Mouse (Mus musculus) MN1 (cell line): ENCODE measurements around the gene Rac3.
"Not testable (repeated sequence)": the region's sequence is repeated elsewhere in the genome, so short reads cannot be mapped to it uniquely, and the experiment has no call there.

Source experiments
- DNase-seq: peaks from one replicate; pipeline ENCODE4 v3.0.0-alpha.2; 2016; ENCODE audit warnings: low spot score

Gene Rac3

GRCm38 (mm10) chr11:120721124-120722066 is at the start of gene Rac3:
Gene Rac3, plus strand, starts transcription at chr11:120721470.
- no peak for DNase-seq

GRCm38 (mm10) chr11:120672687-120673593 is 48.3 kb upstream of the Rac3 start, which contains the start of gene Aspscr1:
Gene Aspscr1, plus strand, starts transcription at chr11:120672973.
- peak; percentile 95 for DNase-seq

GRCm38 (mm10) chr11:120673594-120674122 is 47.6 kb upstream of the Rac3 start:
- no peak for DNase-seq

GRCm38 (mm10) chr11:120675875-120676274 is 45.4 kb upstream of the Rac3 start:
- not testable (repeated sequence) for DNase-seq

- no peak for DNase-seq
Observed at GRCm38 (mm10) chr11:120676951-120677350, 44.3 kb upstream of the Rac3 start.

- peak; percentile 69 for DNase-seq
Observed at GRCm38 (mm10) chr11:120679909-120680308, 41.4 kb upstream of the Rac3 start.

- no peak for DNase-seq
Observed at GRCm38 (mm10) chr11:120682683-120683082, 38.6 kb upstream of the Rac3 start.

GRCm38 (mm10) chr11:120683536-120683935 is 37.7 kb upstream of the Rac3 start:
- no peak for DNase-seq

- no peak for DNase-seq
Observed at GRCm38 (mm10) chr11:120684086-120684485, 37.2 kb upstream of the Rac3 start.

- DNase-seq, result no peak
Observed at GRCm38 (mm10) chr11:120684660-120685059, 36.6 kb upstream of the Rac3 start.

- DNase-seq, result no peak
Observed at GRCm38 (mm10) chr11:120686650-120687272, 34.5 kb upstream of the Rac3 start.

- no peak for DNase-seq
Observed at GRCm38 (mm10) chr11:120689365-120689764, 31.9 kb upstream of the Rac3 start.

GRCm38 (mm10) chr11:120692471-120693011 is 28.7 kb upstream of the Rac3 start:
- no peak for DNase-seq

GRCm38 (mm10) chr11:120693461-120693860 is 27.8 kb upstream of the Rac3 start:
- DNase-seq, result no peak

GRCm38 (mm10) chr11:120695184-120695583 is 26.1 kb upstream of the Rac3 start:
- DNase-seq, result no peak

GRCm38 (mm10) chr11:120695641-120696040 is 25.6 kb upstream of the Rac3 start:
- DNase-seq, result no peak

- no peak for DNase-seq
Observed at GRCm38 (mm10) chr11:120696568-120696967, 24.7 kb upstream of the Rac3 start.

- DNase-seq, result peak; percentile 91
Observed at GRCm38 (mm10) chr11:120697741-120698140, 23.5 kb upstream of the Rac3 start.

GRCm38 (mm10) chr11:120703696-120704454 is 17.4 kb upstream of the Rac3 start:
- DNase-seq, result peak; percentile 51

GRCm38 (mm10) chr11:120704486-120705325 is 16.6 kb upstream of the Rac3 start:
- peak; percentile 35 for DNase-seq
